Mouse (Mus musculus): Measurements from ENCODE around the gene Egr2. TPM values are rescaled to one million over a fixed set of nuclear protein-coding genes. Genes with fewer than 3 reads are reported as not detected.

Egr2 gene
- polyA plus RNA-seq, 1 experiment = 3.6 TPM

GRCm38 (mm10) chr10:67559765-67560394, 24.6 kb downstream of the Egr2 start:
- H3K27ac ChIP-seq (ENCODE audit: insufficient read depth, low read depth, low read length) = no peak overlapping the region
- TF ChIP-seq CTCF (IDR thresholded peaks at IDR 0.05; ENCODE audit: low read depth, low read length) (no peak), POLR2A (IDR thresholded peaks at IDR 0.05; ENCODE audit: borderline replicate concordance, low read depth, low read length) (no peak)

GRCm38 (mm10) chr10:67561185-67561584, 25.9 kb downstream of the Egr2 start:
- peaks cover 7% of the 10 kb centered on the region for H3K4me1 ChIP-seq (ENCODE audit: control insufficient read depth, insufficient read depth, low read length)
- no peak overlapping the region for H3K4me3 ChIP-seq (ENCODE audit: insufficient read depth, low read length)
- no peak overlapping the region for H3K27ac ChIP-seq (ENCODE audit: insufficient read depth, low read depth, low read length)
- TF ChIP-seq POLR2A (IDR thresholded peaks at IDR 0.05; ENCODE audit: borderline replicate concordance, low read depth, low read length) (no peak), CTCF (IDR thresholded peaks at IDR 0.05; ENCODE audit: low read depth, low read length) (no peak)

More at GRCm38 (mm10) chr10:67559765-67560394, 24.6 kb downstream of the Egr2 start:
- no peak overlapping the region for H3K4me3 ChIP-seq (ENCODE audit: insufficient read depth, low read length)
- H3K4me1 ChIP-seq (ENCODE audit: control insufficient read depth, insufficient read depth, low read length) = no peaks in the 10 kb centered on the region; the same call in 1 of the 2 replicates

GRCm38 (mm10) chr10:67564509-67564908, 29.2 kb downstream of the Egr2 start:
- no peak overlapping the region for H3K27ac ChIP-seq (ENCODE audit: insufficient read depth, low read depth, low read length)
- TF ChIP-seq CTCF (IDR thresholded peaks at IDR 0.05; ENCODE audit: low read depth, low read length) = no peak
- no peak for TF ChIP-seq POLR2A (IDR thresholded peaks at IDR 0.05; ENCODE audit: borderline replicate concordance, low read depth, low read length)

DNA sequence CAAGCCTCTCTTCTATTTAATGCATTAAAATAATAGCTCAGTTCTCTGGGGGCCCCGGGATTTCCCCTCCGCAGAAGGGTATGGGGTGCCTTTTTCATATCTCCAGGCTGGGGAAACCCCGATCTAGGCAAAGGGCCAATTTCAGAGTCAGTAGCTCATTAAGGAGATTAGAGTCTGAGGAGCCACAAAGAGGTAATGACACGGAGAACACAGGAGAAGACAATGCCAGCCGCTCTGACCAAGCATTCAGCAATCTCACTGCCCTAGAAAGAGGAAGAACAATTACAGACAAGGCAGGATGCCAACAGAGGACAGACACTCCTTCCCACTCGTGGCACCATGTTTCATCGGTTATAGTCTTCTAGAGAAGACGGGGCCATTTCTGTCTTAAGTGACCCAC, 30.8 kb downstream of the Egr2 start:
- no peak overlapping the region for H3K27ac ChIP-seq (ENCODE audit: insufficient read depth, low read depth, low read length)
- H3K4me3 ChIP-seq (ENCODE audit: insufficient read depth, low read length) = no peak overlapping the region
- H3K4me1 ChIP-seq (ENCODE audit: control insufficient read depth, insufficient read depth, low read length) = peaks cover 11% of the 10 kb centered on the region
- TF ChIP-seq CTCF (IDR thresholded peaks at IDR 0.05; ENCODE audit: low read depth, low read length) (no peak), POLR2A (IDR thresholded peaks at IDR 0.05; ENCODE audit: borderline replicate concordance, low read depth, low read length) (no peak)

More at GRCm38 (mm10) chr10:67564509-67564908, 29.2 kb downstream of the Egr2 start:
- Histone ChIP-seq H3K4me3 (ENCODE audit: insufficient read depth, low read length) (no peak overlapping the region), H3K4me1 (ENCODE audit: control insufficient read depth, insufficient read depth, low read length) (peaks cover 11% of the 10 kb centered on the region)

GRCm38 (mm10) chr10:67569539-67569938, 34.3 kb downstream of the Egr2 start:
- Histone ChIP-seq H3K27ac (ENCODE audit: insufficient read depth, low read depth, low read length) (no peak overlapping the region), H3K4me1 (ENCODE audit: control insufficient read depth, insufficient read depth, low read length) (peaks cover 14% of the 10 kb centered on the region), H3K4me3 (ENCODE audit: insufficient read depth, low read length) (no peak overlapping the region)
- TF ChIP-seq CTCF (IDR thresholded peaks at IDR 0.05; ENCODE audit: low read depth, low read length) = no peak
- no peak for TF ChIP-seq POLR2A (IDR thresholded peaks at IDR 0.05; ENCODE audit: borderline replicate concordance, low read depth, low read length)

DNA sequence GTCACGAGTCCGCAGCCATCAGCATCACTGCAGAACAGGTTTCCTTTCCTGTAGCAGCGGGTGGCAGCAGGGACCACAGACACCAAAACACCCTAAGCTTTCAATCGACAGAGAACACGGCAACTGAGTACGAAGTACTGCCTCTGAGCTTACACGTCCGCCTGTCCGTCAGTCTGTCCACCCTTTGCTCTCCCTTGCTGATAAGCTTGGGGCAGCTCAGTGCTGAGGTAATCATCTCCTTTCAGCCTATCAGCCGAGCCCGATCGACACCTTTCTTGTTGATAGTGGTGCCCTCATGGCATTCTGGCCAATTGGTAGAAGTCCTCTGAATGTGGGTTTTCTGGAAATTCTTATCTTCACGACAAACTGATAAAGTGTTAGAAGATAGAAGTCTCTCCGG, 36.2 kb downstream of the Egr2 start:
- TF ChIP-seq CTCF (IDR thresholded peaks at IDR 0.05; ENCODE audit: low read depth, low read length) = no peak
- TF ChIP-seq POLR2A (IDR thresholded peaks at IDR 0.05; ENCODE audit: borderline replicate concordance, low read depth, low read length) = no peak

DNA sequence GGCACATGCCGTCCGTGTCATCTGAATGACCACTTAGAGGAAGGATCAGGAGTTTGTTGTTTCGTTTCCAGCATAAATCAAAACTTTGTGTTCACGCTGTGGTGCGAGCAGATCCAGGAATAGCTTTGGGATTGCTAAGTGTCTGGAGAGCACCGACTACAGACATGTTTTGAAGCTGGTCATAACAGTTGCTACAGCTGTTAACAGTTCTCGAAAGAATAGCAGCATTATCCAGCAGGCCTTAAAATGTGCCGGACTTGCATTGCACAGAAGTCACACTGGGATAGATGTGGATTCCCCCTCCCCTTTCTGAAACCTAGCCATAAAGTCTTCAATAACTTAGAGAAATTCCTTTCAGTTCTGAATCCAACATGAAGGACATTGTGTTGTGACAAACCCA, 38.0 kb downstream of the Egr2 start:
- no peak overlapping the region for H3K4me3 ChIP-seq (ENCODE audit: insufficient read depth, low read length)

More for the DNA sequence above, 36.2 kb downstream of the Egr2 start:
- Histone ChIP-seq H3K4me3 (ENCODE audit: insufficient read depth, low read length) (no peak overlapping the region), H3K27ac (ENCODE audit: insufficient read depth, low read depth, low read length) (no peak overlapping the region), H3K4me1 (ENCODE audit: control insufficient read depth, insufficient read depth, low read length) (peaks cover 4% of the 10 kb centered on the region)

DNA sequence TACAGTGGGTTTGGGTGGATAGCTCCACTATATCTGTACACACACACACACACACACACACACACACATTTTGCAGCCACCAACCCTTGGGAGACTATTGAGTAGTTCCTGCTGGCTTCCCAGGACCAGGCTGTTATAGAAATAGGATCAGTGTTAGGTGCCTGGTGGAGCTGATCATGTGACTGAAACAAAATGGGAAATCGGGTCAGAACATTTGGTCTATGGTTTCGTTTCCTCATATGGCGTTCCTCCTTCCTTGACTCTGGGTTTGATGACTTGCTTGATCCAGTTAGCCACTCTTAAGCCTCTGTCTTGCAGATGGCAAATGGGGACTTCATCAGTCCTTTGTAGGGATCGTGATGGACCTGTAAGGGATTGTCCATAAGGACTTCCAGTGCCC, 44.6 kb downstream of the Egr2 start:
- Histone ChIP-seq H3K4me1 (ENCODE audit: control insufficient read depth, insufficient read depth, low read length) (peaks cover 17% of the 10 kb centered on the region), H3K27ac (ENCODE audit: insufficient read depth, low read depth, low read length) (peak overlapping the region; percentile 46), H3K4me3 (ENCODE audit: insufficient read depth, low read length) (no peak overlapping the region)
- TF ChIP-seq CTCF (IDR thresholded peaks at IDR 0.05; ENCODE audit: low read depth, low read length) (no peak), POLR2A (IDR thresholded peaks at IDR 0.05; ENCODE audit: borderline replicate concordance, low read depth, low read length) (no peak)

More for the DNA sequence above, 38.0 kb downstream of the Egr2 start:
- TF ChIP-seq CTCF (IDR thresholded peaks at IDR 0.05; ENCODE audit: low read depth, low read length) (no peak), POLR2A (IDR thresholded peaks at IDR 0.05; ENCODE audit: borderline replicate concordance, low read depth, low read length) (no peak)
- Histone ChIP-seq H3K27ac (ENCODE audit: insufficient read depth, low read depth, low read length) (no peak overlapping the region), H3K4me1 (ENCODE audit: control insufficient read depth, insufficient read depth, low read length) (peaks cover 3% of the 10 kb centered on the region; the same call in 1 of the 2 replicates)

GRCm38 (mm10) chr10:67581698-67582285, 46.5 kb downstream of the Egr2 start:
- no peak overlapping the region for H3K27ac ChIP-seq (ENCODE audit: insufficient read depth, low read depth, low read length)
- peaks cover 22% of the 10 kb centered on the region for H3K4me1 ChIP-seq (ENCODE audit: control insufficient read depth, insufficient read depth, low read length)
- TF ChIP-seq POLR2A (IDR thresholded peaks at IDR 0.05; ENCODE audit: borderline replicate concordance, low read depth, low read length) (no peak), CTCF (IDR thresholded peaks at IDR 0.05; ENCODE audit: low read depth, low read length) (no peak)
- no peak overlapping the region for H3K4me3 ChIP-seq (ENCODE audit: insufficient read depth, low read length)

GRCm38 (mm10) chr10:67585873-67586610, 50.8 kb downstream of the Egr2 start:
- TF ChIP-seq POLR2A (IDR thresholded peaks at IDR 0.05; ENCODE audit: borderline replicate concordance, low read depth, low read length) = no peak
- TF ChIP-seq CTCF (IDR thresholded peaks at IDR 0.05; ENCODE audit: low read depth, low read length) = no peak
- Histone ChIP-seq H3K4me3 (ENCODE audit: insufficient read depth, low read length) (no peak overlapping the region), H3K4me1 (ENCODE audit: control insufficient read depth, insufficient read depth, low read length) (peaks cover 8% of the 10 kb centered on the region), H3K27ac (ENCODE audit: insufficient read depth, low read depth, low read length) (no peak overlapping the region)

Other genes starting within 250 kb of the Egr2 start
- gene Ado, start 13.5 kb downstream of the Egr2 start, polyA plus RNA-seq (2012; ENCODE audit: insufficient read depth, insufficient read length, missing spikeins) = 23.6 TPM in 2 replicates